Mouse (Mus musculus) midbrain, embryonic 16.5 days (tissue): ENCODE measurements around the gene Scn1a. TPM values are rescaled to one million over a fixed set of nuclear protein-coding genes. Genes with fewer than 3 reads are reported as not detected.

Source experiments
- ATAC-seq: fragments of 200-750 bp; cut with Nextera tagmentation; 2 replicates; pipeline ENCODE4 v1.8.0; 2017; ENCODE audit warnings: moderate TSS enrichment
- H3K27ac ChIP-seq: fragments of 300-500 bp; sonication (generic); 2 replicates; pipeline ENCODE4 v1.5.1; 2014; ENCODE audit warnings: mild to moderate bottlenecking, low read length, mixed read lengths
- H3K27me3 ChIP-seq: fragments of 300-500 bp; sonication (generic); 2 replicates; pipeline ENCODE4 v1.6.1; 2014; ENCODE audit warnings: low read depth, low read length, mixed read lengths; ENCODE audit not compliant: control insufficient read depth, insufficient read depth
- H3K36me3 ChIP-seq: fragments of 300-500 bp; sonication (generic); 2 replicates; pipeline ENCODE4 v1.6.1; 2014; ENCODE audit warnings: mild to moderate bottlenecking, low read length, moderate library complexity, mixed read lengths; ENCODE audit not compliant: control insufficient read depth, insufficient read depth
- H3K4me1 ChIP-seq: fragments of 300-500 bp; sonication (generic); 2 replicates; pipeline ENCODE4 v1.6.1; 2014; ENCODE audit warnings: mild to moderate bottlenecking, low read length, mixed read lengths; ENCODE audit not compliant: control insufficient read depth, insufficient read depth
- H3K4me2 ChIP-seq: fragments of 300-500 bp; sonication (generic); 2 replicates; pipeline ENCODE4 v1.6.1; 2014; ENCODE audit warnings: mild to moderate bottlenecking, low read length, mixed read lengths
- H3K4me3 ChIP-seq: fragments of 300-500 bp; sonication (generic); 2 replicates; pipeline ENCODE4 v1.5.1; 2014; ENCODE audit warnings: low read depth, mild to moderate bottlenecking, low read length, moderate library complexity, mixed read lengths
- H3K9ac ChIP-seq: fragments of 300-500 bp; sonication (generic); 2 replicates; pipeline ENCODE4 v1.6.1; 2014; ENCODE audit warnings: low read depth, low read length, mixed read lengths
- H3K9me3 ChIP-seq: fragments of 300-500 bp; sonication (generic); replicated peaks from 2 replicates; pipeline ENCODE4 v1.6.1; 2014; ENCODE audit warnings: mild to moderate bottlenecking, low read length, mixed read lengths; ENCODE audit not compliant: control insufficient read depth, poor library complexity, severe bottlenecking
- WGBS: fragments of 180-500 bp; shearing (Covaris S2); extraction: QIAGEN DNeasy Blood & Tissue Kit; methylation state at CpG from one replicate; pipeline ENCODE4 v1.1.7; 2014; 5-methylcytosine and 5-hydroxymethylcytosine counted together
- polyA plus RNA-seq: library from polyadenylated mRNA; unstranded; fragments of >200 nt; fragmentation: Nextera tagmentation; extraction: Ambion mirVana; gene quantifications from 2 replicates; pipeline ENCODE4 v1.2.1, GENCODE M21; 2015

The Scn1a gene
- polyA plus RNA-seq, 1 experiment from 2014 or later, result 23.3 TPM

DNA sequence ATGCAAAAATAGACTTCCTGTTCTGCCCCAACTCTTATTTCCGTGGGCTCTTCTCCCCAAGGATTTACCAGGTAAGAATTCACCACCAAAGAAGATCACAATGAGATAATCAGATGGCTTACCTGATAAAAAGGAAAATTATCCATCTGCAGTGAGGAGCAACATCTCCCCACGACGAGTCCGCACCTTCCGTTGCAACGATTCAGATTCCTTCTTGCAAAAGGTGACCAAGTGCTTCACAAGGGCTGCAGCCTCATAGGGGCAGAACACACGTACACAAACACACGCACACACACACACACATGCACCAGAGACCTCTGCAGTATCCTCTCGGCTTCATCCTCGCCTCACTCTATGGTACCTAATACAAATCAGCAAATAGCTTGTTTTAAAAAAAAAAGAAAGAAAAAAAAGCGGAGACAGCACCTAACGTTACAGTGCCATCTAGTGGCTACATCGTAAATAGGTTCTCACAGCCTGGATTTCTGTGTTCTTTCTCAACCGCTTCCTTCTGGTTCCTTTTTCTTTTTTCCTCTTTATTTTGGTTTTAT, 30.8 kb downstream of the Scn1a start:
- H3K4me3 ChIP-seq, result peak overlapping the region; percentile 58
- peak overlapping the region; percentile 59 for H3K4me2 ChIP-seq
- H3K27me3 ChIP-seq, result no peaks in the 10 kb centered on the region
- H3K9me3 ChIP-seq, result no peaks in the 10 kb centered on the region
- H3K9ac ChIP-seq, result peak overlapping the region; percentile 70
- peak overlapping the region; percentile 82 for H3K27ac ChIP-seq
- ATAC-seq, result peak; percentile 91
- H3K4me1 ChIP-seq, result peaks cover 10% of the 10 kb centered on the region
- H3K36me3 ChIP-seq, result no peaks in the 10 kb centered on the region
- WGBS, result under 1% methylated on average over 14 of the region's 14 CpGs

- H3K4me1 ChIP-seq, result peaks cover 10% of the 10 kb centered on the region
- H3K36me3 ChIP-seq, result no peaks in the 10 kb centered on the region
- no peaks in the 10 kb centered on the region for H3K9me3 ChIP-seq
- H3K27me3 ChIP-seq, result no peaks in the 10 kb centered on the region
- H3K4me2 ChIP-seq, result peak overlapping the region; percentile 59
- WGBS, result 11% methylated on average over 12 of the region's 12 CpGs
- peak overlapping the region; percentile 58 for H3K4me3 ChIP-seq
- peak; percentile 66 for ATAC-seq
- peak overlapping the region; percentile 82 for H3K27ac ChIP-seq
- peak overlapping the region; percentile 70 for H3K9ac ChIP-seq
Measured at GRCm38 (mm10) chr2:66408899-66409739, 31.5 kb downstream of the Scn1a start.

GRCm38 (mm10) chr2:66408456-66408855, 32.2 kb downstream of the Scn1a start:
- ATAC-seq, result peak; percentile 47
- H3K4me1 ChIP-seq, result peaks cover 10% of the 10 kb centered on the region
- peak overlapping the region; percentile 82 for H3K27ac ChIP-seq
- H3K27me3 ChIP-seq, result no peaks in the 10 kb centered on the region
- no peaks in the 10 kb centered on the region for H3K36me3 ChIP-seq
- peak overlapping the region; percentile 63 for H3K9ac ChIP-seq
- peak overlapping the region; percentile 58 for H3K4me3 ChIP-seq
- peak overlapping the region; percentile 59 for H3K4me2 ChIP-seq
- WGBS, result 18% methylated on average over 11 of the region's 11 CpGs
- no peaks in the 10 kb centered on the region for H3K9me3 ChIP-seq

DNA sequence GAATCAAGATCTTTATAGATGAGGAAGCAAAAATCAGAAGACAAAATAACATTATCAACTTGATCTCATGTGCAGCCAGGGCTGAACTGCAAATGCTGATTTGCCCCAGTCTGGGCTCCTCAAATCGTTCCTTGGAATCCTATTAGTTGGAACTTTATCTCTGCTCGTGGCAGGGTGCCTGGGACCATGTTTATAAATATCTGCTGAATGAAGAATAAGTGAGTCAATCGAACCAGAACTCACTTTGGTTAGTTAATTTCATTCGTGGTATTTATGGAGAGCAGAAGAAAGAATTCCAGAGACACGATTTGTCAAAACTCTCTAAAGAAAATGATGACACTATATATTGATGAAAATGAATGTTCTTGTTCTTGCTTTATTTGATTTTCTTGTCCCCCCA, 48.1 kb downstream of the Scn1a start:
- Histone ChIP-seq H3K27me3 (no peaks in the 10 kb centered on the region), H3K9ac (no peak overlapping the region), H3K9me3 (no peaks in the 10 kb centered on the region), H3K27ac (no peak overlapping the region), H3K36me3 (no peaks in the 10 kb centered on the region), H3K4me1 (no peaks in the 10 kb centered on the region), H3K4me2 (no peak overlapping the region), H3K4me3 (no peak overlapping the region)
- ATAC-seq, result no peak
- 79% methylated on average over 5 of the region's 5 CpGs for WGBS

- Histone ChIP-seq H3K9ac (no peak overlapping the region), H3K27ac (no peak overlapping the region), H3K4me1 (no peaks in the 10 kb centered on the region), H3K27me3 (no peaks in the 10 kb centered on the region), H3K9me3 (no peaks in the 10 kb centered on the region), H3K4me2 (no peak overlapping the region), H3K36me3 (no peaks in the 10 kb centered on the region), H3K4me3 (no peak overlapping the region)
- ATAC-seq, result no peak
- 52% methylated on average over 2 of the region's 2 CpGs for WGBS
Measured at GRCm38 (mm10) chr2:66367957-66368356, 72.7 kb downstream of the Scn1a start.

DNA sequence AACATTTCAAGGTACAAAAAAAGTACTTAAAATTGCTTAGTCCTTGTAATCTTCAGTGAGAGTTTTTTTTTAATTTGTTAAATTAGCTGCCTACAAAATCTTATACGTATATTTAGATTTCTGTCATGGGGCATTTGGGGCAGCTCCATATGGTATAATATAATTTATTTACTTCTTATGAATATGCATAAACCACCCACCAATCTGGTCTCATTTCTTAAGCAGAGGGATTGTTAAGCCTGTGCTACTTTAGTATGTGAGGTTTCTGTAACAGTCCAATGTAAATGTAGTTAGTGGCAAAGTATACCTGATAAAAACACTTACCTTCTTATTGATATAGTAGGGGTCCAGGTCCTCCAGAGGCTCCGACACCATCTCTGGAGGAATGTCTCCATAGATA, 90.0 kb downstream of the Scn1a start:
- Histone ChIP-seq H3K27ac (no peak overlapping the region), H3K9ac (no peak overlapping the region), H3K9me3 (no peaks in the 10 kb centered on the region), H3K4me2 (no peak overlapping the region), H3K4me3 (no peak overlapping the region), H3K36me3 (no peaks in the 10 kb centered on the region), H3K27me3 (no peaks in the 10 kb centered on the region), H3K4me1 (no peaks in the 10 kb centered on the region)
- WGBS, result 87% methylated on average over 2 of the region's 2 CpGs
- ATAC-seq, result no peak

GRCm38 (mm10) chr2:66346622-66347021, 94.0 kb downstream of the Scn1a start:
- 97% methylated on average over 1 of the region's 1 CpGs for WGBS
- H3K4me2 ChIP-seq, result no peak overlapping the region
- H3K9me3 ChIP-seq, result no peaks in the 10 kb centered on the region
- no peaks in the 10 kb centered on the region for H3K27me3 ChIP-seq
- H3K36me3 ChIP-seq, result no peaks in the 10 kb centered on the region
- no peak for ATAC-seq
- H3K4me1 ChIP-seq, result no peaks in the 10 kb centered on the region
- H3K4me3 ChIP-seq, result no peak overlapping the region
- H3K27ac ChIP-seq, result no peak overlapping the region
- H3K9ac ChIP-seq, result no peak overlapping the region

DNA sequence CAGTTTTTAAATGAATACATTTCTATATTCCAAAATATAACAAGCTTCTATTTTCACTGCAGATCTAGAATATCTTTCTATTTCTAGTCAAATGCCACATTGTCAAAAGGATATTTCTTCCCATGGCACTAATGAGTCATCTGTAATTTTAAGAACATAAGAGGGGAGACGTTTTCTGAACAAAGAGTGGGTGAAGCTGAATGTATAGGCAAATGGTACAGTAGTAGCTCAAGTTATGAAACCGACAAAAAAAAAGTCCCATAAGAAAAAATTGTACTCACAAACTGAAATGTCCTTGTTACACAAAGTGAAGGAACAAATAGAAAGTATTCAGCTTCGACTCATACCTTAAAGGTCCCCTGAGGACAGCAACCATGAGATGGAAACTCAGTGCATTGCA, 94.5 kb downstream of the Scn1a start:
- H3K27ac ChIP-seq, result no peak overlapping the region
- no peak overlapping the region for H3K4me3 ChIP-seq
- H3K27me3 ChIP-seq, result no peaks in the 10 kb centered on the region
- no peaks in the 10 kb centered on the region for H3K9me3 ChIP-seq
- no peak overlapping the region for H3K9ac ChIP-seq
- no peaks in the 10 kb centered on the region for H3K4me1 ChIP-seq
- 89% methylated on average over 3 of the region's 3 CpGs for WGBS
- H3K36me3 ChIP-seq, result no peaks in the 10 kb centered on the region
- no peak for ATAC-seq
- no peak overlapping the region for H3K4me2 ChIP-seq

DNA sequence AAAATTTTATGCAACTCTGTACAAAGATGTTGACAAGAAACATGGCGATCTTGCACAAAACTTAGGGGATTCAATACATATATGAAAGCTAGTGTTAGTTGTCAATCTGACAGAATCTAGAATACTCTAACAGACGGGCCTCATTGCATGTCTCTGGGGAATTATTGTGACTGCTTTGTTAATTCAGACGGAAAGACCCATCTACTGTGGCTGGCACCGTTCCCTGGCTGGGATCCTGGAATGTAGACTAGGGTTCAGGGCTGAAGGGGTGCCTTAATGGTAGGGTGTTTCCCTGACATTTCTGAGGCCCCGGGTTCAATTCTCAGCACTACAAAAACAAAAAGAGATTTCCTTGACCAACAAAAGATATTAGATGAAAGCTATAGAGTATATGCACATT, 103.2 kb downstream of the Scn1a start:
- no peak overlapping the region for H3K4me3 ChIP-seq
- no peaks in the 10 kb centered on the region for H3K4me1 ChIP-seq
- no peak overlapping the region for H3K4me2 ChIP-seq
- H3K36me3 ChIP-seq, result no peaks in the 10 kb centered on the region
- H3K27me3 ChIP-seq, result no peaks in the 10 kb centered on the region
- no peaks in the 10 kb centered on the region for H3K9me3 ChIP-seq
- H3K9ac ChIP-seq, result no peak overlapping the region
- 51% methylated on average over 5 of the region's 5 CpGs for WGBS
- H3K27ac ChIP-seq, result no peak overlapping the region
- ATAC-seq, result no peak
